Mouse (Mus musculus) yolk sac, embryonic 10.5 days (tissue): Measurements from ENCODE around the gene Nedd9.

Source experiments
- DNase-seq: peaks from one replicate; pipeline ENCODE4 v3.0.0-alpha.2; 2017; ENCODE audit warnings: low spot score

Nedd9 gene

GRCm38 (mm10) chr13:41410191-41411074 is 76.7 kb downstream of the Nedd9 start:
- no peak for DNase-seq

- no peak for DNase-seq
Observed at GRCm38 (mm10) chr13:41409291-41409690, 77.9 kb downstream of the Nedd9 start.

GRCm38 (mm10) chr13:41408374-41408952 is 78.7 kb downstream of the Nedd9 start:
- no peak for DNase-seq

GRCm38 (mm10) chr13:41405009-41405408 is 82.2 kb downstream of the Nedd9 start:
- no peak for DNase-seq

- peak; percentile 61 for DNase-seq
Observed at GRCm38 (mm10) chr13:41403838-41404237, 83.3 kb downstream of the Nedd9 start.

GRCm38 (mm10) chr13:41402441-41403003 is 84.6 kb downstream of the Nedd9 start:
- no peak for DNase-seq

GRCm38 (mm10) chr13:41401775-41402174 is 85.4 kb downstream of the Nedd9 start:
- no peak for DNase-seq

- DNase-seq = no peak
Observed at GRCm38 (mm10) chr13:41400289-41400688, 86.9 kb downstream of the Nedd9 start.

GRCm38 (mm10) chr13:41392191-41392590 is 95.0 kb downstream of the Nedd9 start:
- DNase-seq = no peak

- no peak for DNase-seq
Observed at GRCm38 (mm10) chr13:41390698-41391097, 96.5 kb downstream of the Nedd9 start.

- DNase-seq = no peak
Observed at GRCm38 (mm10) chr13:41386581-41386980, 100.6 kb downstream of the Nedd9 start.

GRCm38 (mm10) chr13:41384896-41385295 is 102.3 kb downstream of the Nedd9 start:
- no peak for DNase-seq

GRCm38 (mm10) chr13:41382635-41383034 is 104.5 kb downstream of the Nedd9 start:
- no peak for DNase-seq

GRCm38 (mm10) chr13:41381806-41382546 is 105.2 kb downstream of the Nedd9 start:
- DNase-seq = no peak

GRCm38 (mm10) chr13:41381041-41381805 is 105.9 kb downstream of the Nedd9 start:
- DNase-seq = no peak

GRCm38 (mm10) chr13:41379951-41380465 is 107.2 kb downstream of the Nedd9 start:
- no peak for DNase-seq

GRCm38 (mm10) chr13:41378462-41378861 is 108.7 kb downstream of the Nedd9 start:
- no peak for DNase-seq

GRCm38 (mm10) chr13:41377856-41378255 is 109.3 kb downstream of the Nedd9 start:
- no peak for DNase-seq

GRCm38 (mm10) chr13:41377011-41377431 is 110.1 kb downstream of the Nedd9 start:
- DNase-seq = peak; percentile 44

GRCm38 (mm10) chr13:41376111-41376510 is 111.1 kb downstream of the Nedd9 start:
- DNase-seq = no peak

- DNase-seq = no peak
Observed at GRCm38 (mm10) chr13:41375696-41376095, 111.5 kb downstream of the Nedd9 start.
